Mouse (Mus musculus) cerebellum, postnatal 10 days (tissue): Measurements from ENCODE around the gene Fkbp11.
A peak's percentile ranks its signal among the peaks of the same experiment; 100 is the strongest.

Experiments used
- DNase-seq, 2 experiments: peaks; one replicate each; pipeline ENCODE4 v3.0.0; 2021; ENCODE audit warnings: mixed read lengths in 2 of 2

The Fkbp11 gene

GRCm38 (mm10) chr15:98691486-98692147, 36.4 kb downstream of the Fkbp11 start:
- no peak for DNase-seq

- DNase-seq, result no peak
Observed at GRCm38 (mm10) chr15:98689682-98690081, 38.3 kb downstream of the Fkbp11 start.

- DNase-seq, result peak in 1 of 2 experiments; percentile 27
Observed at GRCm38 (mm10) chr15:98685926-98686325, 42.1 kb downstream of the Fkbp11 start.

- no peak for DNase-seq
Observed at GRCm38 (mm10) chr15:98683746-98684145, 44.3 kb downstream of the Fkbp11 start.

- no peak for DNase-seq
Observed at GRCm38 (mm10) chr15:98683177-98683576, 44.8 kb downstream of the Fkbp11 start.

- no peak for DNase-seq
Observed at GRCm38 (mm10) chr15:98681633-98682032, 46.4 kb downstream of the Fkbp11 start.

- DNase-seq, result no peak
Observed at GRCm38 (mm10) chr15:98680660-98681059, 47.3 kb downstream of the Fkbp11 start.

- DNase-seq, result no peak
Observed at GRCm38 (mm10) chr15:98677977-98678376, 50.0 kb downstream of the Fkbp11 start.

- peak; percentile 89 to 92 for DNase-seq
Observed at GRCm38 (mm10) chr15:98676940-98677728, 50.9 kb downstream of the Fkbp11 start, which contains the start of gene Rnd1. Gene Rnd1 (minus strand): TSS chr15:98677461.

- peak; percentile 66 to 71 for DNase-seq
Observed at GRCm38 (mm10) chr15:98676471-98676870, 51.5 kb downstream of the Fkbp11 start.

GRCm38 (mm10) chr15:98675634-98676250, 52.3 kb downstream of the Fkbp11 start:
- DNase-seq, result no peak

GRCm38 (mm10) chr15:98674994-98675545, 52.9 kb downstream of the Fkbp11 start:
- no peak for DNase-seq
